Mouse (Mus musculus) G1E-ER4 (cell line): ENCODE results near the gene Slc12a7. TPM values are rescaled to one million over a fixed set of nuclear protein-coding genes. Genes with fewer than 3 reads are reported as not detected.

ENCODE experiments used
- GATA1 ChIP-seq: IDR thresholded peaks from one replicate; pipeline ENCODE4 v1.8.0; 2012; ENCODE audit warnings: low read length, inconsistent platforms
- polyA plus RNA-seq: library from polyadenylated mRNA; stranded (reverse); fragments of >175 nt; gene quantifications from 2 replicates; pipeline ENCODE4 v1.2.3, GENCODE M21; 2012

The Slc12a7 gene
- polyA plus RNA-seq = 0.02 and 0.04 TPM in 2 replicates

DNA sequence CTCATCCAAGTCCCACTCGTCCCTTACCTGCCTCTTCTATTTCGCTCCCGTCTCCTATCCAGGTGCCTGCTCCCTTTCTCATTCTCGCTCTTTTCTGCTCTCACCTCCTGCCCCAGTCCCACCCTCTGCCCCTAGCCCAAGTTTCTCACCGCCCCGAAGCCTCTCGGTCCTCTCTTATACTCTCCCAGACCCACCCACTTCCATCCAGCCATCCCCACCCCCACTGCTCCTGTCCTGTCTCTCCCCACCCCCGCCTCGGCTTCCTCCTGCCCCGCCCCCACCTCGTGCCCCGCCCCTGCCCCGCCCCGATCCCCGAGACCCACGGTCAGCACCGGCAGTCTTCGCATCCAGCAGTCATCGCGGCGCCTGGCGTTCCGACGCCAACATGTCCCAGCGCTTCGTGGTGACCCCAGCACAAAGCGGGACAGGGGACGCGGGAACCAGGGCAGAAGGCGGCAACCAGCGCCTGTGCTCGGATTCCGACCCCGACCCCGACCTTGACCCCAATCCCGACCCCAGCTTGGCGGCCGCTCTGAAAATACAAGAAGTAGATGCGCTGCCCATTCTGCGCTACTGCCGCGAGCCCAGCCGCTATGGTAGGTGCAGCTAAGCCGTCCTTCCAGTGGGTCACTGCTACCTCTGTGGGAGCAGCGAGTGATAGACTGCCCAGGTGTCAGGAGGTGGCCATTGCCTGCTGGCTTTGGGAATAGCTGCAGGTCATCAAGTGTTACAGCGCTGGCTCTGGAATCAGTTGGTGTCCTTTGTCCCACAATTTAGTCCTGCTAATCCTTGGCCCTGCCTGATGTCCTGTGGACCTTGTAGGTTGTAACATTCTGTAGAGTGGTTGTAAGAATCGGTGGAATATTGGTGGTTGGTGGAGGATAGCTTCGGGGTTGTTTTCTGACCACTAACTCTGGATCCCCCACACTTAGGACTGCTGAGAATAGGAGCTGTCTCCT, at the start of gene Slc12a7:
Gene Slc12a7, plus strand, starts transcription at position 353 of the 959 bp plus-strand sequence.
- TF ChIP-seq GATA1 = no peak

DNA sequence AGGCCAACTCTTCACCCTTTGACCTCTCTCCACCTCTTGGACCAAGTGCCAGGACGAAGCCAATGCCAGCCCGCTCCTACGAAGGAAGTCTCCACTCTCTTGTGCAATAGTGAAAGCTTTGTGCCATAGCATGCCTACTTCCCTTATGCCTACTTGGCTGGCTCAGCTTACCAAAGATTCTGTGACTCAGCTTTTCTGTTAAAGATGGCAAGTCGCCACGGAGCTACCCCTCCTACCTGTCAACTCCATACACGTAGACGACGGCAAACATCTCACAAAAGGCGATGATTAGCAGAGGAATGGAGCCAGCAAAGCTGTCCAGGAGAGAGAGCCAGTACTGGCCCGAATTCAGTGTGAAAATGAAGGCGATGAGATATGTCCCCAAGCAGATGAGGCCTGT, 49.2 kb upstream of the Slc12a7 start:
- TF ChIP-seq GATA1 = no peak

DNA sequence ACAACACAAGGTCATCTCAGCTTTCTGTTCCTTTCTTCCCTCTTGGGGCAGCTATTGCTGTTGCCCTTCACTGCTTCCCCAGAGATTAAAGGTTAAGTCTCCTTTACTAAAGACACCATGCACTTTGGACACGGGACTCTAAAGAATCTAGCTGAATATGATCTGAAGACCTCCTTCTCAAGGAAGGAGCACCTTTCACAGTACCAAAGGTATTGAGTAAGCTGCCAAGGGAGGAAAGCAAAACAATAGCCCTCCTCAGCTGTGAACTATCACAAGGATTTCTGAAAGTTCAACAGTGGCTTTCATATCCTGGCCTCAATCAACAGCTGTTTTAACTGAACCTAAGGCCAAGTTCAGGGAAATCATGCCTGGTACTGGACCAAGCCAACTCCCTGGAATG, 48.5 kb upstream of the Slc12a7 start:
- no peak for TF ChIP-seq GATA1

GRCm38 (mm10) chr13:73685502-73685901, 47.4 kb upstream of the Slc12a7 start:
- TF ChIP-seq GATA1 = no peak

GRCm38 (mm10) chr13:73687601-73688000, 45.3 kb upstream of the Slc12a7 start:
- TF ChIP-seq GATA1 = no peak

DNA sequence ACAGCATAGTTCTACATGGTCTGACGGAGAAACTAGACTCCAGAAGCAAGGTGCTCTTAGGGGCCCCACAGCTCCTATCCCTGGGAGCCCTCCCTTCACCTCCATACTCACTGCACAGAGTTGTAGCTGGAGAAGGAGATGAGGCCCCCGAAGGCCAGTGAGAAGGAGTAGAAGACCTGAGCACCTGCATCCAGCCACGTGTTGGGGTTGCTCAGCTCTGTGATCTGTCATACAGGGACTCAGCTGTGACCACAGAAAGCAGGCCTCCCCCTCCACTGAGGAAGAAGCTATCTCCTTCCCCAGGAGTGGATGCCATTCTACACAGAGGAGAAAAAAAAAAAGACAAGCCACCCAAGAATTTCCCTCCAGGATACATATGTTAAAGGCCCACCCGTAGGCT, 44.0 kb upstream of the Slc12a7 start:
- TF ChIP-seq GATA1 = no peak

- no peak for TF ChIP-seq GATA1
Measured at GRCm38 (mm10) chr13:73692249-73692868, 40.5 kb upstream of the Slc12a7 start.

DNA sequence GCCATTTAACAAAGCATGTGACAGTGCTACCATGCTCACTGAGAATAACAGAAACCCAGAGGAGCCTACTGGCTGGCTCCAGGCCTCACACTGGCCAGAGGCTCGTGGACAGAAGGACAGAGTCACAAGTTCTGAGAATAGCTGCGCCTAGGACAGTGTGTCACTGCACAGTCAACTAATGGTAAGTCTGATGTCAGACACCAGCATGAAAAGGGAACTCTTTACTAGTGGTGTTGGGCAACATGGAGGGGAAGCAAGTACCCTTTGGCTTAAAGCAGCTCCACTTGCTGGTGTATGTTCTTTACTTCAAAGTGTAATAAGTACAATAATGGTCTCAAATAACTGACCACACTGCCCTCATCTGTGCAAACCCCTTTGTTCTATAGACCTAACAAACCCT, 39.6 kb upstream of the Slc12a7 start:
- TF ChIP-seq GATA1 = no peak

GRCm38 (mm10) chr13:73694972-73695371, 37.9 kb upstream of the Slc12a7 start:
- no peak for TF ChIP-seq GATA1

DNA sequence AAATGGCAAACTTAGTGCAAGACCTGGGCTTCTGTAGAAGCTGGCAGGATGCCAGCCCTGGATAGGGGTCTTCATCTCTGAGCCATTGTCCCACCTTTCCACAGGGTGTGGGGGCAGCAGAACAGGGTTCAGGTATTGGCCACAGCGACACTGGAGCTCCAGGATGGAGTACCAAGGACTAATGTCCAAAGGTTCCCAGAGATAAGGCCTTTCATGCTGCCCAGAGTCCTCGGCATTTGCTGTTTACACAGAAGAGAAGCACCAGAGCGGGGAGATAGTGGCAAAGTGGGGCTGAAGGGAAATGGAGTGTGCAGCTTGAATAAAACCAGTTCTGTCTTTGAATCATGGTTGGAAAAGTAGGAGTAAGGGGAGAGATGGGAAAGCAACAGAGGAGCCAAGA, 36.4 kb upstream of the Slc12a7 start:
- no peak for TF ChIP-seq GATA1

GRCm38 (mm10) chr13:73699714-73700113, 33.2 kb upstream of the Slc12a7 start:
- TF ChIP-seq GATA1 = no peak

DNA sequence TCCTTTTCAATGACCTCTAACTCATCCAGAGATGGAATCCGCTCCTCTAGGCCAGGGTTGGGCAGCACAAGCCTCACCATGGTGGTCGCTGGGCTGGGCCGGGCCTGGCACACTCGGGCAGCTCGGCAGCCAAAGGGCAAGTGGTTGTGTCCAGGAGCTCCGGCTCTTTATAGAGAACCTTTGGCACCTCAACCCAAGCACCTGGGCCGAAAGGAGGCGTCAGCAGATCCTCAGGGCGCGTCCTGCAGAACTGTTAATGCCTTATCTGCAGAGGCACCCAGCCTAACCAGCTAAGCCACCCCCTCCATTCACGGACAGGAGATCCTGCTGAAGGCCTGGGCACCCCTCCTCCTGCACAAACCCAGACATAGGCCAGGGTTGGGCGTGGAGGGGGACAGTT, 32.3 kb upstream of the Slc12a7 start:
- no peak for TF ChIP-seq GATA1

DNA sequence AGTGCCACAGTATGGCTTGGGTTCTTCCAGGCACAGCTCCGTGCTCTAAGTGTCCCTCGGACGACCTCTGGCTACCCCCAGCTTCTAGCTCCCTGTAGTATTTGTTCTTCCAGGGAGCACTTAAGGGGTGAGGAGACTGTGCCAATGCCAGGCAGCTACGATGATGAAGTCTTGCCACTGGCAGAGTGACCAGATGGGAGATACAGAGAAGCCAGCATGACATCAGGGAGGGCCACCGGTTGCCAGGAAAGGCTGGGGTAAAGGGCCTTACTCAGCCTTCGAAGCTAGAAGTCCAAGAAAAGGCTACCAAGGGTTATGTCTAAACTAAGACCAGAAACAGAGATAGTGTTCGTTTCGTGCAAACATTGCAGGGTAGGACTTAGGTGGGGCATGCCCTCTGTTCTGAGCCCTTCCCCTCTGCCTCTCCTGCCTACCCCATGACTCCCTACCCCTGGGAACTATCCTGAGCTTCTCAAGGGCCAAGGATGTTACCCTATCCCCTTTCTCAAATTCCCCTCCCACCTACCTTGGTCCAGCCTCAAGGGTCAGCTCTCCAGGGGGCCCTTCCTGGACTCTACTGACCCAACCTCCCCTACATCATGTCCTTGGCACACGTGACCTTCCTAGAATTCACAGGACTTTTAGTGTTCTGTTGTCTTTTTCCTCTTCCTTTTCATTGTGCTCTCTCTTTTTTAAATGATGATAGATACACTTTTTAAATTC, 31.6 kb upstream of the Slc12a7 start:
- no peak for TF ChIP-seq GATA1

- no peak for TF ChIP-seq GATA1
Measured at GRCm38 (mm10) chr13:73702776-73703175, 30.1 kb upstream of the Slc12a7 start.

DNA sequence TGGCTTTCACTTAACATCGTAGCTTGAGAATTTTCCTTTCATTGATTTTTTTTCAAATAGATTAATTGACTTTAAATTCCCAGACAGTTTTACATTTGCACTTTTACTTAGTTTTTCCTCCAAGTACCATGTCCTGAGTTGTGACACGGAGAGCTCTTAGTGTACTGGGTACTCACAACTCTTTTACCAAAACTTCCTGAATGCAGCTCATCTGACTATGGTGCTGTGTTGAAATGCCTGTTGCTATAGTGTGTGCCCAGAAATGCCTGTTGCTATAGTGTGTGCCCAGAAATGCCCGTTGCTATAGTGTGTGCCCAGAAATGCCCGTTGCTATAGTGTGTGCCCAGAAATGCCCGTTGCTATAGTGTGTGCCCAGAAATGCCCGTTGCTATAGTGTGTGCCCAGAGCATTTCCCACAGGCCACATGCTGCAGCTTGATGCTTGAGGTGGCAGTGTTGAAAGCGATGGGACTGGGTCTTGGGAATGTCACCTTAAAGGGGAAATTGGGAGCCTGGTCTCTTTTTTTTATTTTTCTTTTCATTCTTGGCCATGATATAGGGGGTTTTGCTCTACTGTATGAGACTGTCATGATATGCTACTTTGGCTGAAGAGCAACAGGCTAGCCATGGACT, 28.1 kb upstream of the Slc12a7 start, which contains the start of gene Slc6a19:
Gene Slc6a19, minus strand, starts transcription at position 172 of the 632 bp plus-strand sequence.
- no peak for TF ChIP-seq GATA1
